Mouse (Mus musculus) liver, adult 2 months (tissue): ENCODE results near the gene 4930402F06Rik.

Experiments used
- CTCF ChIP-seq: fragments of 200-500 bp; IDR thresholded peaks from 2 replicates; pipeline ENCODE4 v1.5.1; 2011; ENCODE audit warnings: low read depth, low read length, control low read depth
- POLR2A ChIP-seq: fragments of 200-500 bp; IDR thresholded peaks from 2 replicates; pipeline ENCODE4 v1.6.1; 2011; ENCODE audit warnings: low read length, control low read depth; ENCODE audit not compliant: insufficient read depth; ENCODE audit errors: extremely low read depth

DNA sequence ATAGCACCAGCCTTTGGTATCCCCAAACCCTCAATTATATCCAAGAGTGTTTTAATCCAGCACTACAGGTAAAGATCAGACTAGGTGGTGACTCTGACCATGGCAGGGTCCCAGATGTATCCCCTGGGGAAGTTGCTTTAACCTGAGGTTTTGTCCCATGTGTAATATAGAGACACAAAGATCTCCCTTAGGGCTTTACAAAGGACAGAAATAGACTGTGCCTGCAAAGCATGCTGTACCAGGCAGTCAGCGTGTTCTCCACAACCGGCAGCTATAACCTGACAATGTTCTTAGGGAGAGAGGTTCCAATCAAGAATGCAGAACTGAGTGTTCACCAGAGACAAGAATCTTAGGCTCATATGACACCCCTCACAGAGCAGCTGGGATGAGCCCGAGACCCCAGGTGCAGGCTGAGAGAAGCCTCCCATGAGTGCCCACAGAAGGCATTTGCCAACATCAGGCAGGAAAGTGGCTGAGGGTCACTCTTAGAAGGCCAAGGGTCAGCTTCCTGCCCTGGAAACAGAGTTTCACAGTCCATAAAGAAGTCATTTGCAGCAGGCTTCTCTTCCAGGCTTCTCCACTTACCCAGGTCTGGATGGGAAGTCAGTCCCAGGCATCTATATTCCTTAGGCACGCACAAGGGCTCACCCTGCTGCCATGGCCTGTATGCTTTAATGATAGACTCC, 31.8 kb upstream of the 4930402F06Rik start:
- TF ChIP-seq CTCF (no peak), POLR2A (no peak)
